In genomic region chr11:34681790-34682189, GRCm38 (mm10) we compare ENCODE assay signal across 8 mouse cellular contexts.
DNase-seq lines count a peak whose midpoint lies in the region; ATAC-seq and TF ChIP-seq lines count a peak whose summit lies in the region.

No protein-coding gene starts in this region.

- DNase-seq in kidney, postnatal 4 days: no peak
- DNase-seq in MEL (ENCODE audit: low read depth, low spot score): peak; percentile 76
- peak; percentile 28 for DNase-seq in embryo, embryonic 9.5 days (ENCODE audit: extremely low spot score)
- no peak for DNase-seq in cerebellum, postnatal 10 days
- DNase-seq in cerebellum, postnatal 36 days: no peak
- no peak for DNase-seq in left cerebral cortex, postnatal 36 days (ENCODE audit: low spot score in 2 of 2)

- no peak for TF ChIP-seq CTCF in MEL (IDR thresholded peaks at IDR 0.05 in 2 of 3, conservative IDR thresholded peaks at IDR 0.05 in 1 of 3; ENCODE audit: control insufficient read depth in 1 of 3, insufficient read depth in 1 of 3, low read depth in 2 of 3, low read length in 3 of 3, poor library complexity in 1 of 3, severe bottlenecking in 1 of 3)

- H3K27ac ChIP-seq in kidney, embryonic 15.5 days: no peak overlapping the region
- H3K27ac ChIP-seq in MEL (ENCODE audit: control insufficient read depth, low read depth, low read length): no peak overlapping the region

- no peak overlapping the region for H3K4me2 ChIP-seq in kidney, embryonic 15.5 days

- no peak overlapping the region for H3K4me3 ChIP-seq in kidney, embryonic 15.5 days (replicated peaks)
- H3K4me3 ChIP-seq in MEL (ENCODE audit: control insufficient read depth in 1 of 2, insufficient read depth in 1 of 2, low read depth in 2 of 2, low read length in 2 of 2): no peak overlapping the region

- 0 out of 2 replicates have a peak, but pooled peaks cover 5% of the 10 kb centered on the region for H3K9me3 ChIP-seq in kidney, embryonic 15.5 days (replicated peaks)
- H3K9me3 ChIP-seq in MEL (replicated peaks; ENCODE audit: insufficient read depth, low read length): no peaks in the 10 kb centered on the region

- H3K4me1 ChIP-seq in kidney, embryonic 15.5 days: no peaks in the 10 kb centered on the region
- no peaks in the 10 kb centered on the region for H3K4me1 ChIP-seq in MEL (ENCODE audit: control insufficient read depth in 1 of 2, insufficient read depth in 2 of 2, low read length in 2 of 2)

- 0 out of 2 replicates have a peak, but pooled peaks have one; percentile 40 for ATAC-seq in kidney, embryonic 15.5 days (replicated peaks; ENCODE audit: low FRiP score)
- peak; percentile 80 for ATAC-seq in megakaryocyte-erythroid progenitor cell, adult 5-6 weeks (replicated peaks; ENCODE audit: low FRiP score, low TSS enrichment, poor library complexity, severe bottlenecking)

- H3K36me3 ChIP-seq in kidney, embryonic 15.5 days: no peaks in the 10 kb centered on the region
- peaks cover 0 to 28% of the 10 kb centered on the region in 2 experiments; a peak in 3 of 4 replicates for H3K36me3 ChIP-seq in MEL (ENCODE audit: control insufficient read depth in 1 of 2, insufficient read depth in 2 of 2, low read length in 2 of 2)

- no peaks in the 10 kb centered on the region for H3K79me2 ChIP-seq in MEL (ENCODE audit: control insufficient read depth, insufficient read depth, low read length, poor library complexity)

- intact Hi-C loops in left cerebral cortex, postnatal 36 days (cut with DNase I): no loop called here

- WGBS in kidney, embryonic 15.5 days: 49% methylated on average over 8 of the region's 8 CpGs

- no peak for TF ChIP-seq POLR2A in MEL (IDR thresholded peaks at IDR 0.05; ENCODE audit: control insufficient read depth in 1 of 2, insufficient read depth in 1 of 2, low read depth in 1 of 2, low read length in 2 of 2, poor library complexity in 1 of 2)

- no peak for TF ChIP-seq EP300 in MEL (IDR thresholded peaks at IDR 0.05; ENCODE audit: low read depth in 1 of 2, low read length in 2 of 2)

- H3K9ac ChIP-seq in kidney, embryonic 15.5 days: no peak overlapping the region
- H3K9ac ChIP-seq in MEL (ENCODE audit: control insufficient read depth, low read depth, low read length, poor library complexity, severe bottlenecking): no peak overlapping the region

- no peaks in the 10 kb centered on the region for H3K27me3 ChIP-seq in kidney, embryonic 15.5 days
- H3K27me3 ChIP-seq in MEL (ENCODE audit: control insufficient read depth in 1 of 2, insufficient read depth in 2 of 2, low read length in 2 of 2): no peaks in the 10 kb centered on the region

- no peak for TF ChIP-seq RAD21 in MEL (IDR thresholded peaks at IDR 0.05; ENCODE audit: low read depth, low read length)

TF ChIP-seq in MEL, 35 proteins besides CTCF, POLR2A, EP300 and RAD21:
- TF ChIP-seq ELF1 (IDR thresholded peaks at IDR 0.05; ENCODE audit: low read depth, low read length) (no peak), USF2 (IDR thresholded peaks at IDR 0.05; ENCODE audit: borderline replicate concordance in 1 of 2, insufficient read depth in 1 of 2, low read depth in 1 of 2, low read length in 2 of 2) (peak in 1 of 2 experiments; percentile 6; a peak in 1 of 4 replicates), TAL1 (IDR thresholded peaks at IDR 0.05; ENCODE audit: low read length) (no peak)

Comparison
In these comparisons a context has a peak if more than half of its experiments do, and no peak if none do; other contexts are left out.
1. DNase-seq: peak in MEL (single experiment) and embryo, embryonic 9.5 days (single experiment); none in kidney, postnatal 4 days (0 of 2), cerebellum, postnatal 10 days (0 of 2), cerebellum, postnatal 36 days (0 of 2) and left cerebral cortex, postnatal 36 days (0 of 2).